Mouse (Mus musculus) testis, adult 10 weeks (tissue): ENCODE measurements around the gene Rnf212b. TPM values are rescaled to one million over a fixed set of nuclear protein-coding genes. Genes with fewer than 3 reads are reported as not detected.

Experiments
- polyA plus RNA-seq: library from polyadenylated mRNA; stranded (reverse); fragments of 350-450 nt; fragmentation: Illumina TruSeq; extraction: RNeasy Lipid Tissue Mini Kit (QIAGEN cat#74804); gene quantifications from one replicate; pipeline ENCODE4 v1.2.3, GENCODE M21; 2014; ENCODE audit warnings: low read depth, low replicate concordance

Rnf212b gene
- polyA plus RNA-seq = 12.4 TPM

GRCm38 (mm10) chr14:54813991-54814390 is at the start of gene Rnf212b:
Rnf212b (plus strand) TSS chr14:54814141.

GRCm38 (mm10) chr14:54781610-54782365 is 32.2 kb upstream of the Rnf212b start, which contains the start of gene Slc7a8:
Slc7a8 (minus strand) TSS chr14:54781946.

GRCm38 (mm10) chr14:54870861-54871260 is 56.9 kb downstream of the Rnf212b start, which contains the start of gene Homez:
Homez (minus strand) TSS chr14:54870961.

GRCm38 (mm10) chr14:54877048-54877715 is 63.2 kb downstream of the Rnf212b start, which contains the start of gene Ppp1r3e:
Ppp1r3e (minus strand) TSS chr14:54877550.

GRCm38 (mm10) chr14:54883154-54884021 is 69.4 kb downstream of the Rnf212b start, which contains the start of the genes Bcl2l2 and Gm20521:
Bcl2l2 (plus strand) TSS chr14:54883377.
Gm20521 (plus strand) TSS chr14:54883441.

GRCm38 (mm10) chr14:54892200-54892599 is 78.3 kb downstream of the Rnf212b start, which contains the start of gene Pabpn1:
Pabpn1 (plus strand) TSS chr14:54892500.

Other genes with a start within 250 kb of the Rnf212b start
- gene Ajuba, start 236.6 kb upstream of the Rnf212b start, polyA plus RNA-seq = 6.1 TPM
- gene 4931414P19Rik, start 208.1 kb upstream of the Rnf212b start, polyA plus RNA-seq = 0.87 TPM
- gene Psmb5, start 196.1 kb upstream of the Rnf212b start, polyA plus RNA-seq = 4.2 TPM
- not detected for gene Psmb11, start 192.7 kb upstream of the Rnf212b start, polyA plus RNA-seq
- not detected for gene Gm17606, start 173.2 kb upstream of the Rnf212b start, polyA plus RNA-seq
- 1.3 TPM for gene Cdh24, start 172.8 kb upstream of the Rnf212b start, polyA plus RNA-seq
- 10.9 TPM for gene 1700123O20Rik, start 127.9 kb upstream of the Rnf212b start, polyA plus RNA-seq
- 219 TPM for gene Acin1, start 127.2 kb upstream of the Rnf212b start, polyA plus RNA-seq
- gene Gm29776, start 115.3 kb upstream of the Rnf212b start, polyA plus RNA-seq = not detected
- gene Cebpe, start 102.0 kb upstream of the Rnf212b start, polyA plus RNA-seq = not detected
- gene Slc7a8, start 32.2 kb upstream of the Rnf212b start, polyA plus RNA-seq = 8.5 TPM
- 65.4 TPM for gene Homez, start 56.8 kb downstream of the Rnf212b start, polyA plus RNA-seq
- gene Ppp1r3e, start 63.4 kb downstream of the Rnf212b start, polyA plus RNA-seq = 3.7 TPM
- 9.3 TPM for gene Bcl2l2, start 69.2 kb downstream of the Rnf212b start, polyA plus RNA-seq
- not detected for gene Gm20521, start 69.3 kb downstream of the Rnf212b start, polyA plus RNA-seq
- 155 TPM for gene Pabpn1, start 78.4 kb downstream of the Rnf212b start, polyA plus RNA-seq
- 0.43 TPM for gene Slc22a17, start 99.0 kb downstream of the Rnf212b start, polyA plus RNA-seq
- not detected for gene Efs, start 112.0 kb downstream of the Rnf212b start, polyA plus RNA-seq
- gene Il25, start 118.6 kb downstream of the Rnf212b start, polyA plus RNA-seq = not detected
- not detected for gene Cmtm5, start 122.1 kb downstream of the Rnf212b start, polyA plus RNA-seq
- gene Myh6, start 152.8 kb downstream of the Rnf212b start, polyA plus RNA-seq = 0.03 TPM
- not detected for gene Gm17428, start 162.8 kb downstream of the Rnf212b start, polyA plus RNA-seq
- gene Myh7, start 180.5 kb downstream of the Rnf212b start, polyA plus RNA-seq = not detected
- gene Ngdn, start 201.3 kb downstream of the Rnf212b start, polyA plus RNA-seq = 3.7 TPM